Mouse (Mus musculus) myocyte (in vitro differentiated cells): ENCODE data around the gene Mcm3ap. TPM values are rescaled to one million over a fixed set of nuclear protein-coding genes. Genes with fewer than 3 reads are reported as not detected.

ENCODE experiments used
- H3K27me3 ChIP-seq: one replicate; pipeline ENCODE4 v1.6.1; 2011; ENCODE audit not compliant: control insufficient read depth, insufficient read depth, insufficient read length
- H3K36me3 ChIP-seq: one replicate; pipeline ENCODE4 v1.6.1; 2011; ENCODE audit not compliant: control insufficient read depth, insufficient read depth
- H3K4me2 ChIP-seq: one replicate; pipeline ENCODE4 v1.6.1; 2011; ENCODE audit warnings: low read depth, control low read depth
- H3K4me3 ChIP-seq: one replicate; pipeline ENCODE4 v1.5.1; 2011; ENCODE audit warnings: mild to moderate bottlenecking, control low read depth, moderate library complexity
- H3K79me2 ChIP-seq: one replicate; pipeline ENCODE4 v1.6.1; 2011; ENCODE audit not compliant: control insufficient read depth, insufficient read depth
- H3ac ChIP-seq: one replicate; pipeline ENCODE4 v1.6.1; 2011; ENCODE audit not compliant: control insufficient read depth, insufficient read length
- CEBPB ChIP-seq: IDR thresholded peaks from 2 replicates; pipeline ENCODE4 v1.6.1; 2011; ENCODE audit warnings: mild to moderate bottlenecking, moderate library complexity; ENCODE audit not compliant: poor library complexity, insufficient read depth, severe bottlenecking
- E2F4 ChIP-seq: IDR thresholded peaks from one replicate; pipeline ENCODE4 v1.6.1; 2011; ENCODE audit warnings: mild to moderate bottlenecking, control low read depth, moderate library complexity; ENCODE audit not compliant: insufficient read depth
- MAX ChIP-seq: IDR thresholded peaks from one replicate; pipeline ENCODE4 v1.6.1; 2011; ENCODE audit warnings: low read depth, mild to moderate bottlenecking, control low read depth
- MYOD1 ChIP-seq, 3 experiments: IDR thresholded peaks; one replicate each; pipeline ENCODE4 v1.6.1; 2011; ENCODE audit warnings: control low read depth in 2 of 3, low read depth in 2 of 3, mild to moderate bottlenecking in 2 of 3, moderate library complexity in 1 of 3; ENCODE audit not compliant: insufficient read length in 2 of 3, control insufficient read depth in 1 of 3
- MYOG ChIP-seq, 3 experiments: IDR thresholded peaks; one replicate each; pipeline ENCODE4 v1.6.1; 2011; ENCODE audit warnings: control low read depth in 2 of 3, low read depth in 2 of 3, mild to moderate bottlenecking in 2 of 3; ENCODE audit not compliant: insufficient read length in 2 of 3, control insufficient read depth in 1 of 3, insufficient read depth in 1 of 3
- POLR2A ChIP-seq: IDR thresholded peaks from one replicate; pipeline ENCODE4 v1.6.1; 2011; ENCODE audit warnings: low read depth, mild to moderate bottlenecking, control low read depth, moderate library complexity; ENCODE audit not compliant: insufficient read length
- POLR2AphosphoS2 ChIP-seq: IDR thresholded peaks from one replicate; pipeline ENCODE4 v1.6.1; 2011; ENCODE audit warnings: low read depth, control low read depth; ENCODE audit not compliant: insufficient read length
- REST ChIP-seq: IDR thresholded peaks from one replicate; pipeline ENCODE4 v1.6.1; 2011; ENCODE audit warnings: mild to moderate bottlenecking, control low read depth, moderate library complexity; ENCODE audit not compliant: insufficient read depth, insufficient read length
- SRF ChIP-seq: IDR thresholded peaks from one replicate; pipeline ENCODE4 v1.6.1; 2011; ENCODE audit warnings: low read depth; ENCODE audit not compliant: control insufficient read depth, insufficient read length
- TCF12 ChIP-seq: IDR thresholded peaks from one replicate; pipeline ENCODE4 v1.6.1; 2011; ENCODE audit warnings: mild to moderate bottlenecking, control low read depth; ENCODE audit not compliant: poor library complexity, insufficient read depth, severe bottlenecking
- TCF3 ChIP-seq: IDR thresholded peaks from one replicate; pipeline ENCODE4 v1.6.1; 2011; ENCODE audit warnings: low read depth, control low read depth; ENCODE audit not compliant: insufficient read length
- USF1 ChIP-seq: IDR thresholded peaks from one replicate; pipeline ENCODE4 v1.6.1; 2011; ENCODE audit warnings: low read depth, mild to moderate bottlenecking, control low read depth, moderate library complexity
- polyA plus RNA-seq: library from polyadenylated mRNA; unstranded; fragments of >200 nt; fragmentation: generic; extraction: Trizol; gene quantifications from one replicate; pipeline ENCODE4 v1.2.1, GENCODE M21; 2012; ENCODE audit warnings: missing spikeins

Mcm3ap gene
- polyA plus RNA-seq, 1 experiment = 28.9 TPM

DNA sequence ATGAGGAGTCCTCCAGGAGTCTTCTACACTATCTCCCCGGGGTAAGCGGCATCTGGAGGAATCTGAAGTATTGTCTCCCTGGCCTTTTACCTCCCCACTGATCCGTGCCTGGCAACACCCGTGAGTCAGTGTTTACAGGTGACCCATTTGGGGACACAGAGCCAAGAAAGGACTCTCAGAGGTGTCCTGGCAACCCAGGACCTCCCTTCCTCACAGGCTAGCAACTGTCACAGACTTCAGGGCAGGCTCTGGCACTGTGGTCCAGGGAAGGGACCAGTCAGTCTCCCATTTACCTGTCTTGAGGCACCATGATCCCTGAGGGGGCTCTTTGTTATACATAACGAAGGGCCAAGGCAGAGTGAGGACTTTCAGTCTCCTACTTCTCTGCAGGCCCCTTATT is 19.9 kb upstream of the Mcm3ap start, which contains the start of gene 2610028H24Rik:
Gene 2610028H24Rik (plus strand): TSS at position 231 of the 400 bp plus-strand sequence.
- H3ac ChIP-seq = no peak within 1 kb of the TSS
- H3K4me2 ChIP-seq = peak within 1 kb of the TSS; percentile 38
- H3K79me2 ChIP-seq = no peaks in the 10 kb centered on the region
- H3K4me3 ChIP-seq = no peak within 1 kb of the TSS
- H3K36me3 ChIP-seq = no peaks in the 10 kb centered on the region
- peaks cover 31% of the 10 kb centered on the region for H3K27me3 ChIP-seq
- TF ChIP-seq SRF (no peak), TCF3 (no peak), MAX (no peak), MYOG (IDR thresholded peaks at IDR 0.05; ENCODE audit: control insufficient read depth in 1 of 3, insufficient read depth in 1 of 3, insufficient read length in 2 of 3, low read depth in 2 of 3) (no peak), POLR2AphosphoS2 (no peak), E2F4 (no peak), USF1 (no peak), TCF12 (no peak), CEBPB (no peak), REST (no peak), MYOD1 (IDR thresholded peaks at IDR 0.05; ENCODE audit: control insufficient read depth in 1 of 3, insufficient read length in 2 of 3, low read depth in 2 of 3) (no peak), POLR2A (no peak)

- Histone ChIP-seq H3K27me3 (peaks cover 21% of the 10 kb centered on the region), H3K79me2 (no peaks in the 10 kb centered on the region), H3K36me3 (no peaks in the 10 kb centered on the region), H3K4me3 (no peak overlapping the region), H3ac (no peak overlapping the region), H3K4me2 (no peak overlapping the region)
- TF ChIP-seq MYOG (IDR thresholded peaks at IDR 0.05; ENCODE audit: control insufficient read depth in 1 of 3, insufficient read depth in 1 of 3, insufficient read length in 2 of 3, low read depth in 2 of 3) (no peak), USF1 (no peak), CEBPB (no peak), TCF12 (no peak), TCF3 (no peak), POLR2A (no peak), REST (no peak), MYOD1 (IDR thresholded peaks at IDR 0.05; ENCODE audit: control insufficient read depth in 1 of 3, insufficient read length in 2 of 3, low read depth in 2 of 3) (no peak), E2F4 (no peak), SRF (no peak), MAX (no peak)
Observed at GRCm38 (mm10) chr10:76455289-76455688, 13.4 kb upstream of the Mcm3ap start.

- Histone ChIP-seq H3K4me3 (no peak overlapping the region), H3K27me3 (no peaks in the 10 kb centered on the region), H3K4me2 (no peak overlapping the region), H3K79me2 (no peaks in the 10 kb centered on the region), H3K36me3 (no peaks in the 10 kb centered on the region), H3ac (no peak overlapping the region)
- TF ChIP-seq POLR2AphosphoS2 (no peak), MYOG (IDR thresholded peaks at IDR 0.05; ENCODE audit: control insufficient read depth in 1 of 3, insufficient read depth in 1 of 3, insufficient read length in 2 of 3, low read depth in 2 of 3) (peak; percentile 55 to 88 (median 74)), POLR2A (no peak), TCF3 (no peak), TCF12 (peak; percentile 27), REST (no peak), SRF (no peak), USF1 (no peak), MYOD1 (IDR thresholded peaks at IDR 0.05; ENCODE audit: control insufficient read depth in 1 of 3, insufficient read length in 2 of 3, low read depth in 2 of 3) (peak in 2 of 3 experiments; percentile 73 to 86)
Observed at GRCm38 (mm10) chr10:76461255-76461654, 7.5 kb upstream of the Mcm3ap start.

DNA sequence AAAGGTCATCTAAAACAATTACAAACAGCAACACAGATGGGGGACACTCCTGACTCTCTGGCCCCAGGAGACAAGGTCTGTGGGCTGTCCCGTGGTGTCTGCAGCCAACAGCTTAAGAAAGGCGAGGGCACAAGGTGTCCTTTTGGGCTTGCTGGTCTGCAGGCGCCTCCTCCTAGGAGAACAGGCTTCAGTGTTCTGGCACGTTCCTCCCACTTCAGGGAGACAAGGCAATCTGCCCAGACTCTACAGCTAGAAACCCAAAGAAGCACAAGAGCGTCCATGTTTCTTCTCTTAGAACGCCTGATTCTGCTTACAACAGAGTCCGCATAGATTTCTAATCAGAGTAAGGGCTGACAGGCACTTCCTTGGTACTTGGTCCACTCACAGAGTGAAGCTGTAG is 6.4 kb upstream of the Mcm3ap start:
- Histone ChIP-seq H3K4me3 (no peak overlapping the region), H3K36me3 (no peaks in the 10 kb centered on the region), H3K79me2 (no peaks in the 10 kb centered on the region), H3K4me2 (no peak overlapping the region), H3K27me3 (no peaks in the 10 kb centered on the region), H3ac (no peak overlapping the region)
- TF ChIP-seq POLR2AphosphoS2 (no peak), MAX (no peak), USF1 (no peak)

GRCm38 (mm10) chr10:76462721-76463120 is 6.0 kb upstream of the Mcm3ap start:
- Histone ChIP-seq H3K4me2 (no peak overlapping the region), H3K27me3 (no peaks in the 10 kb centered on the region), H3K79me2 (no peaks in the 10 kb centered on the region), H3K4me3 (no peak overlapping the region), H3K36me3 (no peaks in the 10 kb centered on the region), H3ac (no peak overlapping the region)
- TF ChIP-seq MYOG (IDR thresholded peaks at IDR 0.05; ENCODE audit: control insufficient read depth in 1 of 3, insufficient read depth in 1 of 3, insufficient read length in 2 of 3, low read depth in 2 of 3) (no peak), E2F4 (no peak), USF1 (no peak), MYOD1 (IDR thresholded peaks at IDR 0.05; ENCODE audit: control insufficient read depth in 1 of 3, insufficient read length in 2 of 3, low read depth in 2 of 3) (no peak), REST (no peak), SRF (no peak), MAX (no peak), CEBPB (no peak), TCF3 (no peak), POLR2A (no peak), TCF12 (no peak), POLR2AphosphoS2 (no peak)
